Mouse (Mus musculus) limb, embryonic 10.5 days (tissue): ENCODE measurements around the gene Kif13a. TPM values are rescaled to one million over a fixed set of nuclear protein-coding genes. Genes with fewer than 3 reads are reported as not detected.
A peak's percentile ranks its signal among the peaks of the same experiment; 100 is the strongest.

Source experiments
- DNase-seq: peaks from one replicate; pipeline ENCODE4 v3.0.0-alpha.2; 2017; ENCODE audit warnings: low spot score
- H3K27ac ChIP-seq: fragments of 300-500 bp; sonication (generic); 2 replicates; pipeline ENCODE4 v1.5.1; 2016; ENCODE audit warnings: mild to moderate bottlenecking
- H3K27me3 ChIP-seq: fragments of 300-500 bp; sonication (generic); 2 replicates; pipeline ENCODE4 v1.6.1; 2016; ENCODE audit warnings: low read depth, mild to moderate bottlenecking; ENCODE audit not compliant: poor library complexity, severe bottlenecking
- H3K36me3 ChIP-seq: fragments of 300-500 bp; sonication (generic); 2 replicates; pipeline ENCODE4 v1.6.1; 2016; ENCODE audit warnings: mild to moderate bottlenecking, moderate library complexity
- H3K4me1 ChIP-seq: fragments of 300-500 bp; sonication (generic); 2 replicates; pipeline ENCODE4 v1.6.1; 2016
- H3K4me3 ChIP-seq: fragments of 300-500 bp; sonication (generic); 2 replicates; pipeline ENCODE4 v1.5.1; 2016; ENCODE audit warnings: mild to moderate bottlenecking, moderate library complexity
- H3K9me3 ChIP-seq: fragments of 300-500 bp; sonication (generic); replicated peaks from 2 replicates; pipeline ENCODE4 v1.6.1; 2016; ENCODE audit warnings: mild to moderate bottlenecking
- WGBS: fragments of 180-500 bp; shearing (Covaris S2); methylation state at CpG from one replicate; pipeline ENCODE4 v1.1.7; 2016; 5-methylcytosine and 5-hydroxymethylcytosine counted together
- polyA plus RNA-seq: library from polyadenylated mRNA; unstranded; fragments of >200 nt; fragmentation: Nextera tagmentation; extraction: Ambion mirVana; gene quantifications from 2 replicates; pipeline ENCODE4 v1.2.1, GENCODE M21; 2016

Kif13a gene
- polyA plus RNA-seq, 1 experiment from 2014 or later = 13.6 TPM

GRCm38 (mm10) chr13:46888150-46888683 is 41.5 kb downstream of the Kif13a start:
- DNase-seq = no peak
- Histone ChIP-seq H3K4me1 (peaks cover 20% of the 10 kb centered on the region), H3K27me3 (no peaks in the 10 kb centered on the region), H3K9me3 (no peaks in the 10 kb centered on the region), H3K27ac (no peak overlapping the region), H3K36me3 (no peaks in the 10 kb centered on the region), H3K4me3 (no peak overlapping the region)
- 91% methylated on average over 12 of the region's 12 CpGs for WGBS

DNA sequence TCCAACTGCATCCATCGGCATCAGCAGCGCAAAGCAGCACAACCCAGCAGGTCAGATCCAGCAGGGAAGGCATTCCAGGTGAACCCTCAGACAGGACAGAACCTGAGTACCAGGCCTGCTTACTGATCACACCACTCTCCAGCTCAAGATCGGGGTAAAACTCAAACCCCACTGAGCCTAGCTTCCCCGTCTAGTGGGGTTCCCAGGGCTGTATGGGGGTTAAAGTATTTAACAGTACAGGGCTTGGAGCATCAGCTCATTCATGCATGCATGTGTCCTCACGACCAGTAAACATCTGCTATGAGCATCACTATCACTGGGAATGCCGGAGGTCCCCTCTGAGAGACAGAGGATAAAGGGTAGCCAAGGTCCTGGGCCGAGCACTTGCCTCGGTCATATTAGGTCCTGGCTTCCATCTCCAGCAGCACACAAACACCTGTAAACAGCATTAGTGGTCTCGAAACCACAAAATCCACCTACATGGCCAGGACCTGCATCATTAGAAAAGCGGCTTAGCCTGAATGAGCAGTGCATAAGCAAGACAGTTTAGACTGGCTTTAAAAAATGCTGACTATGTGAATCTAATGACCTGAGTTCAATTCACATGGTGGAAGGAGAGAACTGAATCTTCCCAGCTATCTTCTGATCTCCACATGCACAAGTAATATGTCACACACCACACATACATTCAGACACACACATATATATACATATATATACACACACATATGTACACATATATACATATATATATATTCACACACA is 43.0 kb downstream of the Kif13a start:
- Histone ChIP-seq H3K27me3 (no peaks in the 10 kb centered on the region), H3K4me1 (peaks cover 17% of the 10 kb centered on the region), H3K9me3 (no peaks in the 10 kb centered on the region), H3K36me3 (no peaks in the 10 kb centered on the region), H3K4me3 (no peak overlapping the region), H3K27ac (no peak overlapping the region)
- no peak for DNase-seq
- 93% methylated on average over 10 of the region's 10 CpGs for WGBS

GRCm38 (mm10) chr13:46885759-46886060 is 44.0 kb downstream of the Kif13a start:
- Histone ChIP-seq H3K36me3 (no peaks in the 10 kb centered on the region), H3K4me3 (no peak overlapping the region), H3K4me1 (peaks cover 23% of the 10 kb centered on the region), H3K27ac (no peak overlapping the region), H3K9me3 (no peaks in the 10 kb centered on the region), H3K27me3 (no peaks in the 10 kb centered on the region)
- 84% methylated on average over 5 of the region's 5 CpGs for WGBS
- no peak for DNase-seq

- Histone ChIP-seq H3K27me3 (no peaks in the 10 kb centered on the region), H3K4me3 (no peak overlapping the region), H3K4me1 (peaks cover 28% of the 10 kb centered on the region), H3K9me3 (no peaks in the 10 kb centered on the region), H3K27ac (peak overlapping the region; percentile 4; the same call in 1 of the 2 replicates), H3K36me3 (no peaks in the 10 kb centered on the region)
- DNase-seq = no peak
- 88% methylated on average over 26 of the region's 26 CpGs for WGBS
Measured at GRCm38 (mm10) chr13:46884898-46885758, 44.5 kb downstream of the Kif13a start.

DNA sequence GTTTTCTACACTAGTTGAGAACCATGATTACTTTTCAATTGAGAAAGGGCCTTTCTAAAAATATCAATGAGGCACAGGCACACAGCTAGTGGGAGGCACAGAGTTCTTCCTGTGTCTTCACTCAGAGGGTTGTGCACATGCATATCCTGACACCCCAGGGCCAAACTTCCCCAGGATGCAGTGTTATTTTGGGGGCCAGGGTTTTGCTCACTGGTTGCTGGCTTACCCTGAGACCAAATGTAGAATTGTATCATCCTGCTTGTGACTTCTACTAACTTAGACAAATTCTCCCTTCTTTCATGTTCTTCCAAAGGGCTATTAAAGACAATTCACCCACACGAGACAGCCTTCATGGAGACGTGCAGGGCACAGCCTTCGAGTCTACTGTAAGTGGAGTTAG is 45.7 kb downstream of the Kif13a start:
- Histone ChIP-seq H3K27ac (no peak overlapping the region), H3K27me3 (no peaks in the 10 kb centered on the region), H3K4me3 (no peak overlapping the region), H3K9me3 (no peaks in the 10 kb centered on the region), H3K36me3 (no peaks in the 10 kb centered on the region), H3K4me1 (peaks cover 29% of the 10 kb centered on the region)
- 91% methylated on average over 3 of the region's 3 CpGs for WGBS
- no peak for DNase-seq

DNA sequence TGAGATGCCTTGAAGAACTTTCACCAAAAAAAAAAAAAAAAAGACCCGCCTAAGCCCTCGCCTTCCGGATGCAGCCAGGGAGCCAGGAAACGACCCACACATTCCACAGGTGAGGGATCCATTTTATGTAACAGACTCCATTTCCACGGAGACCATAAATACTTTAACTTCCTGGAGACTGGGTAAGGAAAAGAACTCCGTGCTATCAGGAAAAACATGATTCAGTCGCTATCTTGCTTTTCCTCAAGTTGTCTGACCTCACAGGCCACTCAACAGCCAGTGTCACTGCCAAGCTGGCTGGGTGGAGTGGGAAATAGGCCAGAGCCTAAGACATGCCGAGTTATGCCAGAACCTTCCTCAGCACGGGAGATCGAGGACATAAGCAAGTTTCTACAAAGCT is 46.3 kb downstream of the Kif13a start:
- Histone ChIP-seq H3K9me3 (no peaks in the 10 kb centered on the region), H3K36me3 (no peaks in the 10 kb centered on the region), H3K27ac (peak overlapping the region; percentile 26; the same call in 1 of the 2 replicates), H3K27me3 (no peaks in the 10 kb centered on the region), H3K4me1 (peaks cover 29% of the 10 kb centered on the region), H3K4me3 (no peak overlapping the region)
- WGBS = 75% methylated on average over 10 of the region's 10 CpGs
- no peak for DNase-seq

- H3K4me3 ChIP-seq = no peak overlapping the region
- 63% methylated on average over 14 of the region's 14 CpGs for WGBS
- no peaks in the 10 kb centered on the region for H3K36me3 ChIP-seq
- DNase-seq = no peak
- no peaks in the 10 kb centered on the region for H3K9me3 ChIP-seq
- no peak overlapping the region for H3K27ac ChIP-seq
- no peaks in the 10 kb centered on the region for H3K27me3 ChIP-seq
- H3K4me1 ChIP-seq = peaks cover 29% of the 10 kb centered on the region
Measured at GRCm38 (mm10) chr13:46880736-46881135, 48.9 kb downstream of the Kif13a start.

- Histone ChIP-seq H3K27ac (no peak overlapping the region), H3K9me3 (no peaks in the 10 kb centered on the region), H3K36me3 (no peaks in the 10 kb centered on the region), H3K27me3 (no peaks in the 10 kb centered on the region), H3K4me1 (peaks cover 27% of the 10 kb centered on the region), H3K4me3 (no peak overlapping the region)
- DNase-seq = no peak
- 82% methylated on average over 6 of the region's 6 CpGs for WGBS
Measured at GRCm38 (mm10) chr13:46880243-46880642, 49.4 kb downstream of the Kif13a start.

GRCm38 (mm10) chr13:46877049-46877448 is 52.6 kb downstream of the Kif13a start:
- WGBS = 91% methylated on average over 4 of the region's 4 CpGs
- H3K4me3 ChIP-seq = no peak overlapping the region
- no peaks in the 10 kb centered on the region for H3K36me3 ChIP-seq
- no peak overlapping the region for H3K27ac ChIP-seq
- no peaks in the 10 kb centered on the region for H3K27me3 ChIP-seq
- DNase-seq = no peak
- H3K4me1 ChIP-seq = peaks cover 22% of the 10 kb centered on the region
- H3K9me3 ChIP-seq = no peaks in the 10 kb centered on the region

DNA sequence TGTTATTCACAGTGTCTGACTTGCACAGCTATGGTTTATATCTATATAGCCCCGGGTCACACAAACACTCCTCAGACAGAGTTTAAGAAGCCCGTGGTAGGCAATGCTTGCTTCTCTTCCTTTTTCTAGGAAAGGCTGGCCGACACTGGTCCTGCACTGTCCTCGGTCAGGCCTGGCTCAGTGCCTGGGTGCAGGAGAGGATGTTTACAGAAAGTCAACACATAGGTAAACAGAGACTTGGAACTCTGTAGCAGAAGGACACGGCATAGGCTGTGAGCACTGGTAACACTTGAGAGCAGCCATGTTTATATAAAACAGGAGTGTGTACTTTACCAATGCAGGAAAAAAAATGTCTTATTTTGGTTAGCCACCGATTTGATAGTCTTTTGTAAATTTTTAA is 54.3 kb downstream of the Kif13a start:
- Histone ChIP-seq H3K27ac (no peak overlapping the region), H3K27me3 (no peaks in the 10 kb centered on the region), H3K36me3 (no peaks in the 10 kb centered on the region), H3K9me3 (no peaks in the 10 kb centered on the region), H3K4me3 (no peak overlapping the region), H3K4me1 (peaks cover 19% of the 10 kb centered on the region)
- WGBS = 65% methylated on average over 6 of the region's 6 CpGs
- no peak for DNase-seq

GRCm38 (mm10) chr13:46872732-46873131 is 56.9 kb downstream of the Kif13a start:
- H3K4me1 ChIP-seq = peaks cover 16% of the 10 kb centered on the region
- no peaks in the 10 kb centered on the region for H3K36me3 ChIP-seq
- DNase-seq = no peak
- no peak overlapping the region for H3K4me3 ChIP-seq
- no peaks in the 10 kb centered on the region for H3K27me3 ChIP-seq
- 85% methylated on average over 11 of the region's 11 CpGs for WGBS
- H3K9me3 ChIP-seq = no peaks in the 10 kb centered on the region
- H3K27ac ChIP-seq = no peak overlapping the region

GRCm38 (mm10) chr13:46872194-46872593 is 57.5 kb downstream of the Kif13a start:
- Histone ChIP-seq H3K4me3 (no peak overlapping the region), H3K36me3 (no peaks in the 10 kb centered on the region), H3K4me1 (peaks cover 16% of the 10 kb centered on the region), H3K27me3 (no peaks in the 10 kb centered on the region), H3K27ac (no peak overlapping the region), H3K9me3 (no peaks in the 10 kb centered on the region)
- peak; percentile 41 for DNase-seq
- WGBS = 72% methylated on average over 6 of the region's 6 CpGs

- H3K9me3 ChIP-seq = no peaks in the 10 kb centered on the region
- no peaks in the 10 kb centered on the region for H3K27me3 ChIP-seq
- 96% methylated on average over 13 of the region's 13 CpGs for WGBS
Measured at GRCm38 (mm10) chr13:46869464-46869863, 60.2 kb downstream of the Kif13a start.

More at GRCm38 (mm10) chr13:46869464-46869863, 60.2 kb downstream of the Kif13a start:
- Histone ChIP-seq H3K27ac (no peak overlapping the region; the same call in 1 of the 2 replicates), H3K4me3 (no peak overlapping the region), H3K36me3 (no peaks in the 10 kb centered on the region), H3K4me1 (peaks cover 16% of the 10 kb centered on the region)
- no peak for DNase-seq
